Mouse (Mus musculus) splenic B cell, adult 2 months (primary cell): Measurements from ENCODE around the gene Mdk.

Source experiments
- DNase-seq: peaks from one replicate; pipeline ENCODE4 v3.0.0-alpha.2; 2011; ENCODE audit warnings: low read depth, low spot score
- H3K27me3 ChIP-seq: 2 replicates; pipeline ENCODE4 v1.6.1; 2012; ENCODE audit warnings: mild to moderate bottlenecking, low read length, moderate library complexity, mixed read lengths; ENCODE audit not compliant: control insufficient read depth, poor library complexity, insufficient read depth, severe bottlenecking
- H3K36me3 ChIP-seq: 2 replicates; pipeline ENCODE4 v1.6.1; 2012; ENCODE audit warnings: mild to moderate bottlenecking, low read length, moderate library complexity, mixed read lengths; ENCODE audit not compliant: control insufficient read depth, poor library complexity, insufficient read depth, severe bottlenecking

The Mdk gene

DNA sequence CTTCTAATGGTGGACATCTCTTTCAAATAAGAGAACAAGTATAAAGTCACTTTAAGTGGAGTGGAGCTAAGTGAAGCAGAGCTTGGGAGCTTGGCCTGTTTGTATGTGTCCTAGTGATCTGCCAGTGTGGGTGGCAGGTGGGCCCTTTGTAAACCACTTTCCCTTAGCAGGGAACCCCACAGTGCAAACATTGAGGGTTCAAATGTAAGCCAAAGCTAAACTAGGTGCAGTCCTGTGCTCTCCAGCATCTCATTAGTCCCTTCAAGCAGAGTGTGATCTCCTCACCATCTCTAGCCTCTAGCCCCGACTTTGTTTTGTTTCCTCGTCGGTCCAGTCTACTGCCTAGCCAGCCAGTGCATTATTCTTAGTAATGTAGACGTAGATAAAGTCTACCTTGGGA lies 47.5 kb downstream of the Mdk start:
- H3K27me3 ChIP-seq, result no peaks in the 10 kb centered on the region
- peaks cover 6% of the 10 kb centered on the region for H3K36me3 ChIP-seq
- DNase-seq, result no peak

GRCm38 (mm10) chr2:91883961-91884360 lies 48.1 kb downstream of the Mdk start:
- Histone ChIP-seq H3K36me3 (peaks cover 6% of the 10 kb centered on the region), H3K27me3 (no peaks in the 10 kb centered on the region)
- DNase-seq, result no peak
